Mouse (Mus musculus): ENCODE measurements at regions not wholly inside any gene's neighbourhood (a gene's known extent, or its start where the extent isn't known, plus 50 kb on each side); places are given as distances from the start of the nearest gene placed in this dataset.

DNA sequence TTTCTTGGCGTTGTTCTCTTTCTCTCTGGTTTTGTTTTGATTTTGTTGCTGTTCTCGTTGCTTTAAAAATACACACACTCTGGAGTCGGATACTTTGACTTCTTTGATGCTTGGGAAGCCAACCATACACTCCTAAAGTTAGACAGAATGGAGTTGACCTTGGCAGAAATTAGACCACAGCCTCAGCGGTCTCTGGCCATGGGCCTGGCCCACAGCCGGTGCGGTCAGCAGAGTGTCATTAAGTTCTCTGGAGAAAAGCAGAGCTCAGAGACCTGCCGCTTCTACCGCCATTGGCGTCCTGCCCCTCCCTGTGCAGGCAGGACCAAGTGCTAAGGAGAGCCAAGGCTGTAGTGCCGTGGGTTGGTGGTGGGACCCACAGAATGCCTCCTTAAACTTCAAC is 212.6 kb upstream of the Tle3 start:
- DNase-seq (ENCODE audit: low spot score) (no peak), ATAC-seq (replicated peaks; ENCODE audit: low FRiP score) (no peak)
- no peak overlapping the region for H3K4me2 ChIP-seq
- H3K27ac ChIP-seq (ENCODE audit: low read depth, low read length): no peak overlapping the region
- no peak overlapping the region for H3K9ac ChIP-seq (ENCODE audit: low read depth, low read length)
- H3K4me3 ChIP-seq (ENCODE audit: low read depth, low read length): no peak overlapping the region
- 81% methylated on average over 10 of the region's 10 CpGs for WGBS
- H3K9me3 ChIP-seq (ENCODE audit: control insufficient read depth, low read length): no peaks in the 10 kb centered on the region
- no peaks in the 10 kb centered on the region for H3K36me3 ChIP-seq (ENCODE audit: control insufficient read depth, insufficient read depth, low read length)
- H3K27me3 ChIP-seq (replicated peaks; ENCODE audit: control insufficient read depth, insufficient read depth, low read length): no peaks in the 10 kb centered on the region
- H3K4me1 ChIP-seq (replicated peaks; ENCODE audit: control insufficient read depth, insufficient read depth, low read length): no peaks in the 10 kb centered on the region

DNA sequence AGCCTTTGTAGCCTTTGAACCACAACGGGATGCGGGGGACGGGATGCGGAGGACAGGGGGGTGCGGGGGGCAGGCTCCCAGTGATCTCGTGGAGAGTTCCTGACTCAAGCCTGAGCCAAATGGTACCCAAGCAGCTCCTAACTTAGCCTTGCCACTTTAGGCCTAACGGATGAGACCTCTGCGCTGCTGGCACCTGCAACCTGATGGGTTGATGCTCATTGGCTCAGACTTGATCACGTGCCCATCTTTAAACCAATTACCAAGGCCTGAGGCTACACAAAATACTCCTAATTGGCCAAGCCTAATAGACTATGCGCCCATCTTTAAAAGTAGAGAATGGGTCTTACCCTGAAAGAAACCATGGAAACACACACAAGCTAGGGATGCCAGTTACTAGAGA is 209.3 kb upstream of the Tle3 start:
- no peaks in the 10 kb centered on the region for H3K27me3 ChIP-seq (replicated peaks; ENCODE audit: control insufficient read depth, insufficient read depth, low read length)
- no peak overlapping the region for H3K4me2 ChIP-seq
- H3K9ac ChIP-seq (ENCODE audit: low read depth, low read length): no peak overlapping the region
- H3K36me3 ChIP-seq (ENCODE audit: control insufficient read depth, insufficient read depth, low read length): no peaks in the 10 kb centered on the region
- WGBS: 84% methylated on average over 10 of the region's 10 CpGs
- no peak overlapping the region for H3K4me3 ChIP-seq (ENCODE audit: low read depth, low read length)
- no peak for DNase-seq (ENCODE audit: low spot score)
- H3K27ac ChIP-seq (ENCODE audit: low read depth, low read length): no peak overlapping the region
- H3K4me1 ChIP-seq (replicated peaks; ENCODE audit: control insufficient read depth, insufficient read depth, low read length): no peaks in the 10 kb centered on the region
- no peak for ATAC-seq (replicated peaks; ENCODE audit: low FRiP score)
- H3K9me3 ChIP-seq (ENCODE audit: control insufficient read depth, low read length): no peaks in the 10 kb centered on the region

DNA sequence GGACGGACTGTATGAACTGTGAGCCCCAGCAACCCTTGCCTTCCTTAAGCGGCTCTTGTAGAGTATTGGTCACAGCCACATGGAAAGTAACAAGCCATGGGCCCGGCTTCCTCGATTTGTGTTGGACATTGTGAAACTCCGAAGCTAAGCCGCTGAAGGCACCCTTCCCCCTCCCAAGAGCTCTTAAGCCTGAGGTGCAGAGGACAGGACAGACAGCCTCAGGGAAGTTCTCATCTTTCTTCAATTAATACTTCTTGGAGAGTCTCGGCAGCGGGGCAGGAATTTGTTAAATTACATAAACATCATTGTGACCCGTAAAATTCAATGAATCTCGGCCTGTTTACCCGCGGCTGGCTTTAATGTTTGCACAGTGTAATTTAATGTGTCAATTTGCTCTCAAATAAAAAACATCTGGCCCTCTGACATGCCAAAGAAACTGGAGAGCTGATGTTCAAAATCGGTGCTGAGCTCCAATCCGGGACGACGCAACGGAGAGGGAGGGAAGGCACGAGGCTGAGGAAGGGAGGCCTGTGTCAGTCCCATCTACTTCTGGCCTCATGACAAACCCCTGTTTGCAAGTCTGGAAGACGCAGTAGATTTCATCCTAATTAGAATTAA is 208.4 kb upstream of the Tle3 start:
- no peak for DNase-seq (ENCODE audit: low spot score)
- no peak for ATAC-seq (replicated peaks; ENCODE audit: low FRiP score)
- no peaks in the 10 kb centered on the region for H3K9me3 ChIP-seq (ENCODE audit: control insufficient read depth, low read length)
- H3K4me2 ChIP-seq: no peak overlapping the region
- no peaks in the 10 kb centered on the region for H3K27me3 ChIP-seq (replicated peaks; ENCODE audit: control insufficient read depth, insufficient read depth, low read length)
- H3K36me3 ChIP-seq (ENCODE audit: control insufficient read depth, insufficient read depth, low read length): no peaks in the 10 kb centered on the region
- no peak overlapping the region for H3K4me3 ChIP-seq (ENCODE audit: low read depth, low read length)
- H3K4me1 ChIP-seq (replicated peaks; ENCODE audit: control insufficient read depth, insufficient read depth, low read length): no peaks in the 10 kb centered on the region
- H3K9ac ChIP-seq (ENCODE audit: low read depth, low read length): no peak overlapping the region
- 66% methylated on average over 19 of the region's 19 CpGs for WGBS
- H3K27ac ChIP-seq (ENCODE audit: low read depth, low read length): no peak overlapping the region

DNA sequence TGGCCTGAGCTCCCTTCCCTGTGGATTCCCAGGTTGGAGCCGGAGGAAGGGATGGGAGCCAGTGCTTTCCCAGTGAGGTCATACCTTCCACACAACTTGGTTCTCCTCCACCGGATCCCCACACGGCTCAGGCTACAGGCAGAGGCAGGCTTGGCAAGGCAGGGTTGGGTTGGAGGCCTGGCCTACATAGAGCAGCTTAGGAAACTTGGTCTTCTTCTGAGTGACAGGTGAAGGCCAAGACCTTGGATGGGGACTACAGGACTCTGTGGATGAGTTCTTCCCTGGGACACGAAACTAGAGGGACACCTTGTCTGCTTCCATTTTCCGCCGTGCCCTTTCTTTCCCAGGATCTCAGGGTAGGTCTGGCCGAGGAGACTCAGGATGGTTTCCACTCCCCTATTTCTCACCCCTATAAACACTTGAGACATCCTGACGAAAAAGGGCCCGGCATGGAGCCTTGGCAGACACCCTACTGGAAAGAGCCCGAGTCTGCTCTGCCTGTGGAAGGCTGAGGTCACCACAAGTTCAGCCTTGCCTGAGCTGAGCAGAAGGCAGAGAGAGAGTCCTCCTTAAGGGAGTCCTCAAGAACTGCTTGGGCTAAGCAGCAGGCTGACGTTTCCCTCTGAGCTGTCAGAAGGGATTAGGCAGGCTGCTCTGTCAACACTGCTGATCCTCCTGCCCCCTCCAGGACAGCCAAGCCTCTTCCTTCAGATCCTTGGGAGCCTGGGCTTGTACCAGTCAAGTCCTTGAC is 207.5 kb upstream of the Tle3 start:
- no peak for ATAC-seq (replicated peaks; ENCODE audit: low FRiP score)
- Histone ChIP-seq H3K27ac (ENCODE audit: low read depth, low read length) (no peak overlapping the region), H3K36me3 (ENCODE audit: control insufficient read depth, insufficient read depth, low read length) (no peaks in the 10 kb centered on the region), H3K27me3 (replicated peaks; ENCODE audit: control insufficient read depth, insufficient read depth, low read length) (no peaks in the 10 kb centered on the region), H3K4me3 (ENCODE audit: low read depth, low read length) (no peak overlapping the region), H3K9ac (ENCODE audit: low read depth, low read length) (no peak overlapping the region), H3K4me1 (replicated peaks; ENCODE audit: control insufficient read depth, insufficient read depth, low read length) (no peaks in the 10 kb centered on the region), H3K9me3 (ENCODE audit: control insufficient read depth, low read length) (no peaks in the 10 kb centered on the region), H3K4me2 (no peak overlapping the region)
- DNase-seq (ENCODE audit: low spot score): no peak
- WGBS: 59% methylated on average over 11 of the region's 11 CpGs

DNA sequence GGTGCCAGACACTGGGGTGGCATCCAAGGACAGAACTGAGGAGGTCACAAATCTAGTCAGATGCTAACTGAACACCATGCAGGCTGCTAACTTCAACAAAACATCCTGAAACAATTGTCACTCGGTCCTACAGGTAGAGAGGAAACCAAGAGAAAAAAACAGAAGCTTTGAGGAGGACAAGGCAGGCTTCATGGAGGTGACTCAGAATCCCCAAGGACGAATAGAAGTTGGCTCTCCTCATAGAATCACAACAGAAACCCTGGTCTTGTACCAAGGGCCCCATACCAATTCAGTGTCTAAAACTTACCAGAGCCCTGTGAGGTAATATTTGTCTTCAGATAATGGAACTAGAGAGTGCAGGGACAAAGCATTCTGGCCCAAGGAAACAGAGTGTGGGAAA is 206.1 kb upstream of the Tle3 start:
- no peaks in the 10 kb centered on the region; the same call in 1 of the 2 replicates for H3K27me3 ChIP-seq (replicated peaks; ENCODE audit: control insufficient read depth, insufficient read depth, low read length)
- no peak overlapping the region for H3K4me3 ChIP-seq (ENCODE audit: low read depth, low read length)
- 71% methylated on average over 2 of the region's 2 CpGs for WGBS
- no peak overlapping the region for H3K27ac ChIP-seq (ENCODE audit: low read depth, low read length)
- DNase-seq (ENCODE audit: low spot score) (no peak), ATAC-seq (replicated peaks; ENCODE audit: low FRiP score) (no peak)
- no peaks in the 10 kb centered on the region for H3K36me3 ChIP-seq (ENCODE audit: control insufficient read depth, insufficient read depth, low read length)
- no peaks in the 10 kb centered on the region for H3K4me1 ChIP-seq (replicated peaks; ENCODE audit: control insufficient read depth, insufficient read depth, low read length)
- H3K4me2 ChIP-seq: no peak overlapping the region
- no peaks in the 10 kb centered on the region for H3K9me3 ChIP-seq (ENCODE audit: control insufficient read depth, low read length)
- no peak overlapping the region for H3K9ac ChIP-seq (ENCODE audit: low read depth, low read length)

DNA sequence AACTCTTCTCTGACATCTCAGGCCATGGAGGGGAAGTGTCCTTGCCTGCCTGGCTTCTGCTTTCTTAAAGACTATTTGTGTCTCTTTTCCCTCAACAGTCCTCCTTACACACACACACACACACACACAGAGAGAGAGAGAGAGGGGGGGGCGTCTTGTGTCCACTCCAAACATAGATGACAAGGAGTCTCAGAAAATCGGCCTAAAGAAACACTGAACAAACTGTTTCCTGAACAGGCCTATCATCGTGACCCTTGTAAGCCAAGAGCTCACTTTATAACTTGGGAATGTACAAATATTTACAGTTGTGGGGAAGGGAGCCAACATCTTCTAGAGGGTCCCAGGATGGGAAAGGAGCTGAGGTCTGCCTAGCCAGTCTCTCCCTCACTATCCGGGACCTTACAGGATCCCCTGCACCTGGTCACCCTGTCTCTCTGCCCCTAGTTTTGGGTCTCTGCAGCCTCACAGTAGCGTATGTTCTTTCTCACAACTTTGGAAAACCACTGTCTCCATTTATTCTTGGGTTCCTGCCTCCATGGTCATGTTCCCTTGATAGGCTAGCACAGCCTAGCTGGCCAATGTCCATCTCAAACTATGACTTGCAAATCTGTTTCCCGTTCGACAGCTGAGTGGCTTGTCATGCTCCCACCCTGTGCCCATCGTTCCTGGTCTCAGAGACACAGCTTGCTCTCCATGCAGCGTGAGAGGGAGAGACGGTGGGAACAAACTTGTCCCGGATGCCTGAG is 204.9 kb upstream of the Tle3 start:
- 65% methylated on average over 11 of the region's 11 CpGs for WGBS
- H3K4me1 ChIP-seq (replicated peaks; ENCODE audit: control insufficient read depth, insufficient read depth, low read length): no peaks in the 10 kb centered on the region
- H3K4me3 ChIP-seq (ENCODE audit: low read depth, low read length): no peak overlapping the region
- no peak overlapping the region for H3K27ac ChIP-seq (ENCODE audit: low read depth, low read length)
- no peaks in the 10 kb centered on the region; the same call in 1 of the 2 replicates for H3K27me3 ChIP-seq (replicated peaks; ENCODE audit: control insufficient read depth, insufficient read depth, low read length)
- no peaks in the 10 kb centered on the region for H3K9me3 ChIP-seq (ENCODE audit: control insufficient read depth, low read length)
- no peak overlapping the region for H3K4me2 ChIP-seq
- no peaks in the 10 kb centered on the region for H3K36me3 ChIP-seq (ENCODE audit: control insufficient read depth, insufficient read depth, low read length)
- no peak overlapping the region for H3K9ac ChIP-seq (ENCODE audit: low read depth, low read length)
- DNase-seq (ENCODE audit: low spot score) (no peak), ATAC-seq (replicated peaks; ENCODE audit: low FRiP score) (no peak)

DNA sequence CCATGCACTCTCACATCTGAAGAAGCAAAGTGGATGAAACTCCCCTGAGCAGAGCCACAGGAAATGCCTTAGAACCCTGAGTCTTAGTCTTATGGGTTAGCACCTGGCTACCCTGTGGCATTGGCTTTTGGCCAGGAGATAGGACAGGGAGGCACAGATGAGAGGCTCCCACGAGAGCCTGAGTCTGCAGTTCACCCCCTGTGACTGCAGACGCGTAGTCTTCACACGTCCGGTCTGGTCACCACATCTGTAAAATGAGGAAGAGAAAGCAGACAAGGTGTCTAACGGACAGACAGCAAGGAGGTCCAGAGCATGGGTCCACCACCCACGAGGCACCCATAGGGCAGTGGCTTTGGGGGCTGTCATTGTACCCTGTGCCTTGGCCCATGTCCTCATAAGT is 203.2 kb upstream of the Tle3 start:
- WGBS: 74% methylated on average over 7 of the region's 7 CpGs
- H3K4me3 ChIP-seq (ENCODE audit: low read depth, low read length): no peak overlapping the region
- no peak overlapping the region for H3K9ac ChIP-seq (ENCODE audit: low read depth, low read length)
- DNase-seq (ENCODE audit: low spot score) (no peak), ATAC-seq (replicated peaks; ENCODE audit: low FRiP score) (no peak)
- no peaks in the 10 kb centered on the region for H3K9me3 ChIP-seq (ENCODE audit: control insufficient read depth, low read length)
- H3K4me1 ChIP-seq (replicated peaks; ENCODE audit: control insufficient read depth, insufficient read depth, low read length): no peaks in the 10 kb centered on the region
- H3K27ac ChIP-seq (ENCODE audit: low read depth, low read length): no peak overlapping the region
- H3K4me2 ChIP-seq: no peak overlapping the region
- H3K27me3 ChIP-seq (replicated peaks; ENCODE audit: control insufficient read depth, insufficient read depth, low read length): no peaks in the 10 kb centered on the region; the same call in 1 of the 2 replicates
- H3K36me3 ChIP-seq (ENCODE audit: control insufficient read depth, insufficient read depth, low read length): no peaks in the 10 kb centered on the region

DNA sequence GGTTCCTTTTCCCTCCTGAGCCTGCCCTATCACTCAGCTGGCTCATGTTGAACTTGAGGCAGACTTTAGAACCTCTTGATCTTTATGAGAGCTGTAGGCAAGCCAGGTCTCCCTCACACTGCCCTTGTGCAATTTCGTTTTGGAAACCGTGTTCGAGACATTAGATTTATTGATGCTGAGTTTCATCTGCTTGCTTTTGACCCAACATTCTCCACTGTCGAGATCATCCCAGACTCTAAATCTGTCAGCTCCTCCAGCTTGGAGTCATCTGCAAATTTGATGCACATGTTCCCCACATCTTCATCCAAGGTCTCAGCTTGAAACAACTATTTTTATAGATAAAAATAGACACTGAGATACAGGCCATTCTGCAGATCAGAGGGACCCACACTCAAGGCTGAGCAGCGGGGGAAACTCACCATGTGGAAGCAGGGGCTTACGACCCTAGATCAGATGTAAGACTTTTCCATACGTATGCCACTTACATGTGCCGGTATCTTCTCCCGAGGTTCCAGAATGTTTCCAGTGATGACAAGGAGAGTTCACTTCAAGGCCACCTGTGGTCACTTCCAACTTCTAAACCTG is 202.6 kb upstream of the Tle3 start:
- no peak overlapping the region for H3K9ac ChIP-seq (ENCODE audit: low read depth, low read length)
- no peaks in the 10 kb centered on the region for H3K4me1 ChIP-seq (replicated peaks; ENCODE audit: control insufficient read depth, insufficient read depth, low read length)
- H3K9me3 ChIP-seq (ENCODE audit: control insufficient read depth, low read length): no peaks in the 10 kb centered on the region
- DNase-seq (ENCODE audit: low spot score) (no peak), ATAC-seq (replicated peaks; ENCODE audit: low FRiP score) (no peak)
- no peaks in the 10 kb centered on the region; the same call in 1 of the 2 replicates for H3K27me3 ChIP-seq (replicated peaks; ENCODE audit: control insufficient read depth, insufficient read depth, low read length)
- H3K4me3 ChIP-seq (ENCODE audit: low read depth, low read length): no peak overlapping the region
- no peak overlapping the region for H3K27ac ChIP-seq (ENCODE audit: low read depth, low read length)
- no peak overlapping the region for H3K4me2 ChIP-seq
- WGBS: 75% methylated on average over 9 of the region's 9 CpGs
- H3K36me3 ChIP-seq (ENCODE audit: control insufficient read depth, insufficient read depth, low read length): no peaks in the 10 kb centered on the region
